Mouse (Mus musculus) hematopoietic stem cell, adult 5-6 weeks (primary cell): ENCODE measurements at regions not wholly inside any gene's neighbourhood (a gene's known extent, or its start where the extent isn't known, plus 50 kb on each side); places are given as distances from the start of the nearest gene placed in this dataset.
A peak's percentile ranks its signal among the peaks of the same experiment; 100 is the strongest.

Source experiments
- ATAC-seq, 2 experiments: fragments of 125-278 bp in 1 of 2; replicated peaks in 1 of 2; 2 replicates each; pipeline ENCODE4 v1.8.0; 2016 to 2017; ENCODE audit warnings: inconsistent platforms in 2 of 2, mild to moderate bottlenecking in 2 of 2, moderate number of reproducible peaks in 2 of 2, low read depth in 1 of 2, moderate TSS enrichment in 1 of 2; ENCODE audit not compliant: low FRiP score in 2 of 2, poor library complexity in 2 of 2, severe bottlenecking in 2 of 2, insufficient read depth in 1 of 2, low TSS enrichment in 1 of 2

DNA sequence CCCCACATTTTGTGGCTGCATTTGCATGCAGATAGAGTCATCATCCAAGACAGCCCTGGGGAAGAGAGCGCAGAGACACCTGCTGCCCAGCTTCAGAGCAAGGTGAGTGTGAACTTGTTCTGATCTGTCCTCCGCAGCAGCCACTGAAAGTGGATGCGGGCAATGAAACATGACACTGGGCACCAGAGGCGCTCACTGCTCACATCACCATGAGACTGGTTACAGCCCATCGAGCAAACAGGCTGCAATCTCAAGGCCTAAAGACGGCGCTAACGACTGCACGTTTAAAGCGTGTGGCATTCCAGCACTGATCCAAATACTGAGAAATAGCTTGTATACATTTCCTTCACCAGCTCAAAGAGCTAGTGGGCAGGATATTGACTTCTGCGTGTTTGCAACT lies 65.8 kb downstream of the Barhl2 start:
- no peak for ATAC-seq

DNA sequence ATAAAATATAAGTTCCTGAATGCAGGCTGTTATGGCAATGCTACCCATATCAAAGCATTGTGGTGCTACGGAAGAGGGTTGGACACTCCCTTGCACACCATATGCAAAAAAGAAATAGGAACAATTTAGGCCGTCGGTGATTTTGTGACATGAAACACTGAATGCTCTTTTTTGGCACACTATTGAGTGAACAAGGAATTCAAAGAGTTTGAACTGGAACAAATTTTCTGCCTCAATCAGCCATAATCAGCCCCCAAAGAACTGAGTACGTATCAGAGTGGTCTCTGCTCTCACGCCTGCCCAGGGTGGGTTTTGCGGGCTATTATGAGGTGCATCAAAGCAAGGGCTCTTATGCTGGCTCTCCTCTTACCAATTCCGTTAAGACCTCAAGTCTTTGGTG lies 71.3 kb downstream of the Barhl2 start:
- no peak for ATAC-seq

DNA sequence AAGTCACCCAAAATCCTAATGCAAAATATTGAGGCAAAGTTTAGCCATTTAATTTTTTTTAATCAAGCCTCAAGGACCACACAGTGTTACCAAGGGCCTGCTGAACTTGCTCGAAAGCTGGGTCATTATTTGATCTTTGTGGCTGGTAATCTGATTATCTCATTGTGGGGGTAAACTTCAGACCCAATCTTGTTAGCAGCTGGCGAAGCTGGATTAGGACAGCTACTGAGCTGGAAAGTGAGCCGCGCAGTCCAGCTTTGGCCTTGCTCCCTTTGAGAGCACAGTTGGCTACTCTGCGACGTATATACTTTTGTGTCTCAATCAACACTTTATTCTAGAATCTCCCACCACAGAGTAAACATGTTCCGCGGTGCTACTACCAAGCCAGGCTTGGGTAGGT lies 72.1 kb downstream of the Barhl2 start:
- no peak for ATAC-seq

DNA sequence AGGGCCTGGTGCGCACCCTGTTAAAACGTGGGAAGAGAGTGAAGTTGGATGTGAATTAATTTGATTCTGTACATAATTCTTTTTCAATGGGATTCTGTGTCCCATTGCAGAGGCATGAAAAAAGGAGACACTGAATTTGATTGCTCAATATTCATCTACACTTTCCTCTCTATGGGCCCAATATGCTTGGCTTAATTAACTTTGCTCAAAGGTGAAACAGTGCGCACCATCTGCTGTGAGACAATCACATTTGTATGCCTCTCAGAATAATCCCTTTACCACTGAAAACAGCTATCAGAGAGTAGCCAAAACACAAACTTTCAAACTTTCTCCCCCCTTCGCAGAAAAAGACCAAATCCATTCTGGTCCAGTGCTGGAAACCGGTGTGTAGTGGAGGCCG lies 72.7 kb downstream of the Barhl2 start:
- ATAC-seq, result no peak

DNA sequence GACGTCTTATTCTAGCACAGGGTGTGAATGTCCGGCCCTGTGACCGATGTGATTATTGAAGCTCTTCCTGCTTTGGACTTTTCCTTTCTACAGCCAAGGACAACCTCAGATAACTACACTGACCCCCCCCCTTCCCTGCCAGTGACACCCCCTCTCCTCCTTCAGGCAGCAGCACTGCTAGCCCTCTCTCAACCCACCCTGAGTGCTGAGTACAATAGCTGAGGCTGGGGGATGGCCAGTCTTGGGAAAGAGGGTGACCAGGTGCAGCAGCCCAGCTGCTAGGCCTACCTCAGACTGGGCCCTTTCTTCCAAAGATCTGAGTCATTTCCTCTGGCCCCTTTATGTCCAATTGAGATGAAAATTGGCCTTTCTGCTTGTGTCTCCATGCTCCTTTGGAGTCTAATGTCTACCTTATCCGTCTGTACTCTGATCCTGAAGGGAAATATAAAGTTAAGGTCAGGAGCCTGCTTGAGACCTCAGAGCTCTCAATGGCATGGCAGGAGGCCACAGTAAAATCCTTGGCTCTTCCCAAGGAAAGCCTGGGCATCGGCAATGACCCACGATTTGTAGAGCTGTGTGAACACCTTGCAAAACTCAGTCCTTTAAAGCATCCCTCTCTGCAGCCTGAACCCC lies 73.7 kb downstream of the Barhl2 start:
- ATAC-seq, result no peak

DNA sequence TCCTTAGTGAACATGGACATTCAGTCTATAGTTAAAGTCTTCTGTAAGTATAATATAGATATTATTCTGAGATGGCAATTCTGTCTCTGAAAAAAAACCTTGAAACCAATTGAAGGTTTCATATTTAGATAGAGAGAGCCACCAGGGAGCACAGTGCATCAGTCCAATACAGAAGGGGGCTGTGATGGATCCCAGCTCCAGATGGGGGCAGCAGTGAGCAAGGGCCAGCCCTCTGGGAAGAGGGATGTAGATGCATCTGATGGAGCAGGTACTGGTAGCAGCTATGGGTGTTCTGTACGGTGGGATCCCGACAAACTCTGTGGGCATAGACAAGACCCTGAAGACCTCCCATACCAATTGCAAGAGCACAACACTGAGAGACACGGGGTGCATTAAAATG lies 76.0 kb downstream of the Barhl2 start:
- no peak for ATAC-seq

DNA sequence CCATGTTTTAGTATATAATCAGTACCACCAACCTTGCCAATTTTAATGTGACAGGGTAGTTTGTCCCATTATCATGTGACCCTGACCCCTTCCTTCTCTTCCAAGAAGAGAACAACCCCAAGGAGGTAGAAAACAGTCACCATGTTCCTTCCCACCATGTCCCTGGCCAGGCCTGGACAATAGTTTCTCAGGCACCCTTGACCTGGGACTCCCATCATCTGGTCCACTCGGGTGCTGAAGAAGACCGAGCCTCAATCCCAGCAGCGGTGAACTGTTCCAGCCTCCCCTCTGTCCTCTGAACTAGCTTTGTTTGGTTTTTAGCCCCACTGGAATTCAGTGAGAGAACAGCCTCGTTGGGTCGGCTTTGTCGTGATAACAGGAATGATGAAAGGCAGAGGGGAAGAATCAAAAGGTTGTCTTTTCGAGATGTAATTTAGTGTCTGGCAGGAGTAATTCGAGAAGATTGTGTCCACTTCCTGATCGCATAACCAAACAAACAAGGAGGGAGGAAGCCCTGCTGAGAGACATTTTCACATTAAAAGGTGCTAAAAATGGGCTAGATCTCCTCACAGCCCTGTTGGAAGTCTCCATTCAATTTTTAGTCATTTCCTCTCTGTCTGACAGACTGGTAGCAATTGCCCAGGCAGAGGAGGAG lies 77.2 kb downstream of the Barhl2 start:
- no peak for ATAC-seq

DNA sequence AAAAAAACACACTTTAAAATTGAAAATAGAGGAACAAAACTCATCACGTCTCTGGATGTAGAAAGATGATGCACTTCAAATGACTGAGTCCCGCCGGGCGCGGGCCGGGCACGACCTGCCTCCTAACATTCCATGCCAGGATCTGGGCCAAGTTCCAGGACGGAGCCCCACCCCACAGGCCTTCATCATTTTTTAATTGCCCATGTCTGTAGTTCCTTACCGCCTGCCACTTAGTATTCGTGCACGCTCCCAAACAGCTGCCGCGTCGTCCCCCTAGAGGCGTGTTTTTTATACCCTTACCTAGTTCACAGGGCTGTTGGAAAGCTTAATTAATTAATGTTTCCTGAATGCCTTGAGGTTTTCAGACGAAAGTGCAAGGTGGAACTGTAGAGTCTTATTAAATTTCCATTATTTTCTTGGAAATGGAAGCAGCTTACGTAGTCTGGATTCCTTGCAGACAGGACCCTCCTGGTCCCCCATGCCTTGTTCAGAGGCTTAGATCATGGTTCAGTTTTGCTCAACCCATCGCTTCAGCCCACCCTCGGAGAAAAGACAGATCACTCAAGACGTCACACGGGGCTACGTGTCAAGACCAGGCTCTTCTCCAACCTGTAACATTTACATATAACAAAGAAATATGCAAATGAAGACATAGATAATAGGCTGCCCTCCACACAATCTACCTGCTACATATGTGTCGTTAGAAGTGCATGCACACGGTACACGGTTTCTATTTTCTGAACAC lies 81.0 kb downstream of the Barhl2 start:
- no peak for ATAC-seq

DNA sequence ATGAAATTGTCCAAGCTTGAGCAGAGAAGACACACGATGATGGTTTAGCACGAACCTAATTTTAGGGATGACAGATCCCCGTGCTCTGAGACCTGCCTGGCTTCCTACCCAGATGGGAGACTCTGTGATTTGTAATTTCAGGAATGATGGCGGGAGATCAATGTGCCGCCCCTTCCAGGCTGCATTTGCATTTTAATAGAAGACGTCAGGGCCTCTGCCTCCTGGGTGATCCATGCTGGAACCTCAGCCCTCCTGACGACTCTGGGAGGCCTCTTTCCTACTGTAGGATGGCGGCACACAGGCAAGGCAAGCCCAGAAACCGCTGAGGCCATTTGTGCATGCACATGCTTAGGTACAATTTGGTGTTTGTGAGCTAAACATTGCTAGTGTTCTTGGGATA lies 90.1 kb downstream of the Barhl2 start:
- no peak for ATAC-seq

DNA sequence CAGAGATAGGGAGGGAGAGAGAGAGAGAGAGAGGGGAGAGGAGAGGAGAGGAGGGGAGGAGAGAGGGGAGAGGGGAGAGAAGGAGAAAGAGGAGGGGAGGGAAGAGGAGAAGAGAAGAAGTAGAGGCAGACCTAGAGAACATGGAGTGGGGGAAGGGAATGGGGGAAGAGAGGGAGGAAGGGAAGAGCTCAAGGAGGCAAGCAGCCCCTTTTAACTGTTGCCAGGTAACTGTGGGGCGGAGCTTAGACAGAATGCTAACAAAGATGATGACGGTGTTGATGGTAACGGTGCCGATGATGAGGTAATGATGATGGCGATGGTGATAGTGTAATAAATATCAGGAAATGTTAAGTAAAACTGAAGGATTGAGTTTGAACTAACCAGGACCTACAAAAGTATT lies 90.7 kb downstream of the Barhl2 start:
- ATAC-seq, result no peak

DNA sequence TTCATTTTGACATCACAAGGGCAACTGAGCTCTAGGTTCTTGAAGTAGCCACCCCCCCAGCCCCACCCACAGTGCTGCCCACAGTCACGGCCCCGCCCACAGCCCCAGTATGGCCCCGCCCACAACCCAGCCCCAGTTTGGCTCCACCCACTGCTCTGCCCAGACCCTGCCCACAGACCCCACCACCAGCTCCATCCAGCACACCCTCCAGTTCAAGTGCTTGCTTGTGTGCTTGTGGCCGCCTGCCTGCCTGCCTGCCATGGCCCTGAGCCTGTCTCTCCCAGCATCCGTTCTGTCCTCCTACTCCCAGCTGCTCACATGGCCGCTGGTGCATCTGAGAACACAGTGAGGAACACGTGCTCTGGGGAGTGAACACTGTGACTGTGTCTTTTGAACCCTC lies 92.0 kb downstream of the Barhl2 start:
- no peak for ATAC-seq

DNA sequence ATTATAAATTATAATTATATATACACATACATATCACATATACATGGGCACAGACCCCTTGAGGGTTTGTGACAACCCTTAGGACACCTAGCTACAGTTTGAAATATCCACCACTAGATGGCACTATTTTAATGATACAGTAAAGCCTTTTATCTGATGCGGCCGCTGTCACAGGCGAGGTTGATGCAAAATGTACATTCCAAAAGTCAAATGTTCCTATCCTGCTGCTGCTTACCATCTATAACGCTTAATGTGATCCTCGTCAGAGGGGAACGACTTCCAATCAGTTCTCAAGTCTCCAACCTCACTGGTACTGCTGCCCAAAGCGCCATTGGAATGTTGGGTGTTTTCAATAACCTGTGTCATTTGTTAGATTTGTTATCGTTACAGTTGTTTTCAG lies 92.9 kb downstream of the Barhl2 start:
- ATAC-seq, result 0 out of 4 replicates have a peak, but pooled peaks have one; percentile 32 to 37

DNA sequence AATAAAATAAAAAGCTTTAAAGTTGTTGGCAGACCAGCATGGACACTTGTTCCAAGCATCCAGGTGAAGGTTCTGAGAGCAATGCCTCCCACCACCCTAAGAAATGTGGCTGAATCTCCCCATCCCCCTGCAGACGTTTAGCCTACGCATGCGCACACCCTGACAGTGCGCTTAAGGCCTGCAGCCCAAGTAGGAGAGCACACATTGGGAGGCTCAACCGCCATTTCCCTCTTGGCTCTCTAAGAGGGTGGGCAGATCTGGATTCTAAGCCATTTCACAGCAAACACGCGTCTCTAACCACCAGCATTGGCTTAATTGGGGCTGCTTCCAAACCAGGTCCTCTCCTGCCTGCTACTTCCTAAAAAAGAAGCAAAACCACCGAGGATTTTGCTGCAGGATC lies 106.6 kb downstream of the Barhl2 start:
- no peak for ATAC-seq

DNA sequence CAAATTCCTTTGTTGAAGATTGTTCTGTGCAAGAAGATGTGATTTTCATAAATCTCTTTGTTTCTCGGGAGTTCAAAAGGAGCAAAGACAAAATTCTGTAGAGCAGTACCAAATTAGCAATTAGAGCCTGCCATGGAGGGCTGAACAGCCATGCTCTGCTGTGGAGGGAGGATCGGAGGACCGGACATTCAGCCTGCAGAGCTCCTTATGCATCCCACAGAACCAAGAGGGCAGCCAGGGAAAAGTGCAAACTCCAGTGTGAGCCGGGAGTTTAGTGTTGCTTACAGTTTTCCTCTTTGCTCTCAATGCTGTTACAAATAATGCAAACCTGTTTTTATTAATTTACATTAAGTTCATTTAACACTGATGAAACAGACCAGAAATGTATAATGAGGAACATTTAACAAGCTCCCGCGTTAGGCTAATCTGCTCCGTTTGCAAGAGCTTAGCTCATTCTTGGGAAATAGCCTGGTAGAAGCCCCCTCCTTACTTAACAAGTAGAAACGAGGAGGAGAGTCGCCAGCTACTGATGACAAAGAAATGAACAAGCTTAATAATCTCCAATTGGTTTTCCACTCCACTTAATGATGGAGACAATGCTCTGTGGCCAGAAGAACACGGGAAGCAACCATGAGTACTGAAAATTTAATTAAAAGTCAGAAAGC lies 108.0 kb downstream of the Barhl2 start:
- no peak for ATAC-seq

DNA sequence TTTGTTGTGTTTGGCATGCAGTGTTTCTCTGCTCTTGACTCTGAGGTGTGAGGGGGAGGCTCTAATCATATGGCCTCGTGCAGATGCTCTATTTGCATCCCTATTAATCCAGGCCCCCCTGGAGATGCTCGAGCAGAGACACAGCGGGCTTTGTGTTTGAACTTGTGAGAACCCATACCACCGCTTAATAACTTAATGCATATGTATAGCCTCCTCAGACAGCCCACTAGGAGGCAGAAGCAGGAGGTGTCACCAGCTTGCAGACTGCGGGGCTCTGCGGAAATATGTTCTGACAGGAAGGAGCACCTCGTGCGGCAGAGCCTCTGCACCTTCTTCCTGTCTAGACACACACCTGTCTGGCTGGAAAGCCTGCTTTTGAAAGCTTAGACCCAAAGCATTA lies 113.7 kb downstream of the Barhl2 start:
- ATAC-seq, result no peak

DNA sequence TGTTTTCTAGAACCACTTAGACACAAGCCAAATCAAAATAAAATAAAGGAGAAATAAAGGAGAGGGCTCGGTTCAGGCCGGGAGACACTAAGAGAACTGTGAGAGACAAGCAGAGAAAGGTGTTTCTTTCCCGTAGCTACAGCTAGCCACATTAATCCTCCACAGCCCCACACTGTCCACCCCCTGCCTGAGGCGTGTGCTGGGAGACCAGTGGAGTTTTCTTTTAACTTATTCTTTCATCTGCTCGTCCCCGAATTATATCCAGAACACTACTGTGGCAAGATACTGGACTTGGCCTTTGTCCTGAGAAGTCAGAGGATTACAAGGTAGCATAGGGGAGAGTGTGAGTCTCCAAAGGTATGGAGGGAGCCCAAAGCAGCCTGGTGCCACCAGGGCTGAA lies 114.4 kb downstream of the Barhl2 start:
- ATAC-seq, result no peak

DNA sequence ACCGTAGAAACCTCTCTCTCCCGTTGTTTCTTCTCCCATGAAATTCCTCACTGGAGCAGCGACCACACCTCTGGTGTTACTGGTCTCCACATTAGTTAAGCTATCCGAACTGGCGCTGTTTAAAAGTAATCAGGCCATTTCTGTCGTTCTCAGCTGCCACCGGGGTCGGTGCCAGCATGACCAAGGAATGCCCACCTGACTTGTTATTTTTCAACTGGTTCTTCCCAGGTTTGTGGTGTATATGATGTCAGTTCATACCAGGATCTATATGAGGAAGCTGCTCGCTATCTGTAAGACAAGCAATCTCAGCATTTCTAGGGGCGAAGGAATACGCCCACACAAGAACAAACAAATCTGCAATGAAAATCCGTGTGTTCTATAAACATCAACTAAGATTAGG lies 116.6 kb downstream of the Barhl2 start:
- no peak for ATAC-seq

DNA sequence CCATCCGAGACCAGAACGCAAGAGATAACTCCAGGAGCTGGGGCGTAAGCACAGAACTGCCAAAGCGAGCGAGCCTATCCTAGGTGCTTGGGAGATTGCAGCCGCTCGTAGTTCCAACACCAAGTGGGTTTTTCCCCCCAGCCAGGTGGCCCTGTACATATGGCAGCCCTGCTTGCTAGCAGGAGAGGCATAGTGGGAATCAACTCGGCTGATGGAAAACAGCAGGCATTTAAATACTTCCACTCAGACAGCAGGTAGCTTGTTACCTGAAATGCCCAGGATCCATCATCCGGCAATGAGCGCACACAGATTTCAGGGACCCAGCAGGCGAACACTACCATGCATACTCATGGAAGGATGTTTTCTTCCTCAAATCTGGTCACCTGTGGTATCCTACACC lies 122.3 kb downstream of the Barhl2 start:
- no peak for ATAC-seq
